32 mouse cellular contexts compared by ENCODE assay signal in genomic region chr19:10783168-10783567, GRCm38 (mm10). TPM values are rescaled to one million over a fixed set of nuclear protein-coding genes. Genes with fewer than 3 reads are reported as not detected.
A peak's percentile ranks its signal among the peaks of the same experiment; 100 is the strongest.
DNase-seq lines count a peak whose midpoint lies in the region; ATAC-seq and TF ChIP-seq lines count a peak whose summit lies in the region.
"Had no signal": no experiment of that assay in that cellular context is flagged by ENCODE, and none has a peak within 500 bp of the region (broad histone marks: within the 10 kb centered on the region; RNA-seq: fewer than 3 reads in every experiment).

No protein-coding gene starts in this region.

- no peak overlapping the region for H3K9ac ChIP-seq in hindbrain, embryonic 12.5 days
- no peak overlapping the region for H3K9ac ChIP-seq in intestine, postnatal 0 days (ENCODE audit: low read depth, low read length)
- H3K9ac ChIP-seq: forebrain, embryonic 13.5 days; heart, embryonic 15.5 days; liver, embryonic 13.5 days; neural tube, embryonic 12.5 days had no signal

- ATAC-seq in hindbrain, embryonic 12.5 days (ENCODE audit: low FRiP score), result no peak
- no peak for ATAC-seq in intestine, postnatal 0 days
- ATAC-seq: forebrain, embryonic 13.5 days; intestine, embryonic 16.5 days; lung, postnatal 0 days; midbrain, embryonic 16.5 days had no signal

- peak; percentile 17 for DNase-seq in cerebellum, adult 8-10 months
- DNase-seq in cerebellum, postnatal 36 days, result no peak
- DNase-seq in thymus, adult 2 months, result no peak
- DNase-seq in thymus, adult 18-20 months, result no peak
- DNase-seq in thymus, postnatal 10 days (ENCODE audit: low spot score in 2 of 2), result peak; percentile 44 to 47
- DNase-seq in left cerebral cortex, postnatal 10 days (ENCODE audit: extremely low spot score in 1 of 2, low spot score in 2 of 2), result no peak
- DNase-seq: adrenal gland, adult 8-10 months; cerebellum, adult 2 months; gastrocnemius, postnatal 14 days; heart, adult 11 months; kidney, adult 9 months; kidney, postnatal 10 days; layer of hippocampus, adult 9-11 months; liver, embryonic 13.5 days; lung, adult 18-20 months; lung, postnatal 4 days; right cerebral cortex, adult 18-20 months; spleen, adult 18-20 months had no signal

- 35% methylated on average over 4 of the region's 4 CpGs for WGBS in thymus, adult 2 months
- WGBS in hindbrain, embryonic 12.5 days, result 89% methylated on average over 4 of the region's 4 CpGs
- WGBS in intestine, postnatal 0 days, result 68% methylated on average over 4 of the region's 4 CpGs

- intact Hi-C loops in left cerebral cortex, postnatal 10 days (cut with DNase I), result no loop called here

- no peak overlapping the region for H3K4me2 ChIP-seq in hindbrain, embryonic 12.5 days (replicated peaks)
- H3K4me2 ChIP-seq in intestine, postnatal 0 days (replicated peaks; ENCODE audit: low read depth), result no peak overlapping the region
- H3K4me2 ChIP-seq: forebrain, embryonic 13.5 days; heart, embryonic 15.5 days; liver, embryonic 13.5 days; neural tube, embryonic 12.5 days had no signal

- TF ChIP-seq POLR2A in thymus, adult 2 months (IDR thresholded peaks at IDR 0.05; ENCODE audit: control insufficient read depth, extremely low read depth, insufficient read depth, low read length, poor library complexity), result no peak

- no peaks in the 10 kb centered on the region for H3K9me3 ChIP-seq in hindbrain, embryonic 12.5 days (replicated peaks)
- no peaks in the 10 kb centered on the region for H3K9me3 ChIP-seq in intestine, postnatal 0 days (ENCODE audit: control insufficient read depth)
- H3K9me3 ChIP-seq: forebrain, embryonic 13.5 days; heart, embryonic 10.5 days; heart, embryonic 15.5 days; liver, embryonic 13.5 days; neural tube, embryonic 12.5 days had no signal

- peak overlapping the region; percentile 90 for H3K27ac ChIP-seq in thymus, adult 2 months (ENCODE audit: control insufficient read depth, insufficient read depth, low read length)
- H3K27ac ChIP-seq in hindbrain, embryonic 12.5 days, result no peak overlapping the region
- no peak overlapping the region for H3K27ac ChIP-seq in intestine, postnatal 0 days (ENCODE audit: low read depth, low read length)
- H3K27ac ChIP-seq: forebrain, embryonic 13.5 days; heart, embryonic 10.5 days; hindbrain, postnatal 0 days; liver, embryonic 13.5 days; neural tube, embryonic 12.5 days had no signal

- H3K36me3 ChIP-seq in thymus, adult 2 months (ENCODE audit: control insufficient read depth, insufficient read depth, low read length), result no peaks in the 10 kb centered on the region
- H3K36me3 ChIP-seq in hindbrain, embryonic 12.5 days, result no peaks in the 10 kb centered on the region
- no peaks in the 10 kb centered on the region for H3K36me3 ChIP-seq in intestine, postnatal 0 days (ENCODE audit: control insufficient read depth, insufficient read depth)
- H3K36me3 ChIP-seq: heart, embryonic 10.5 days; heart, embryonic 15.5 days; liver, embryonic 13.5 days; neural tube, embryonic 12.5 days had no signal

- TF ChIP-seq CTCF in thymus, adult 2 months (IDR thresholded peaks at IDR 0.05; ENCODE audit: borderline replicate concordance, control insufficient read depth, extremely low read depth, insufficient read depth, low read length, poor library complexity), result no peak
- no peak for TF ChIP-seq CTCF in intestine, postnatal 0 days (IDR thresholded peaks at IDR 0.05; ENCODE audit: low read depth)

- H3K27me3 ChIP-seq in thymus, adult 2 months (ENCODE audit: control insufficient read depth, insufficient read depth, low read length), result no peaks in the 10 kb centered on the region
- H3K27me3 ChIP-seq in hindbrain, embryonic 12.5 days, result no peaks in the 10 kb centered on the region
- no peaks in the 10 kb centered on the region for H3K27me3 ChIP-seq in intestine, postnatal 0 days (replicated peaks; ENCODE audit: control insufficient read depth, insufficient read depth, low read length)
- H3K27me3 ChIP-seq: forebrain, embryonic 13.5 days; heart, embryonic 15.5 days; liver, embryonic 13.5 days; neural tube, embryonic 12.5 days had no signal

- no peak overlapping the region for H3K4me3 ChIP-seq in thymus, adult 2 months (ENCODE audit: control insufficient read depth, insufficient read depth, low read length)
- H3K4me3 ChIP-seq in hindbrain, embryonic 12.5 days, result no peak overlapping the region
- no peak overlapping the region for H3K4me3 ChIP-seq in intestine, postnatal 0 days (ENCODE audit: low read depth, low read length)
- H3K4me3 ChIP-seq: forebrain, embryonic 13.5 days; heart, embryonic 10.5 days; heart, embryonic 15.5 days; liver, embryonic 13.5 days; neural tube, embryonic 12.5 days had no signal

- peaks cover 72% of the 10 kb centered on the region for H3K4me1 ChIP-seq in thymus, adult 2 months (replicated peaks; ENCODE audit: control insufficient read depth, insufficient read depth, low read length)
- peaks cover 14% of the 10 kb centered on the region for H3K4me1 ChIP-seq in hindbrain, embryonic 12.5 days
- no peaks in the 10 kb centered on the region for H3K4me1 ChIP-seq in intestine, postnatal 0 days (replicated peaks; ENCODE audit: control insufficient read depth, insufficient read depth, low read length)
- H3K4me1 ChIP-seq: liver, embryonic 13.5 days had no signal

RNA-seq across cellular contexts. Expression of gene Cd5, which starts 44.4 kb away (rescaled TPM):
- polyA plus RNA-seq in thymus, adult 2 months (2012; rRNA removed), result 250 and 282 TPM in 2 replicates
- polyA plus RNA-seq in hindbrain, embryonic 12.5 days (2016; fragmentation: Nextera tagmentation; extraction: Ambion mirVana), result 0.17 and 0.31 TPM in 2 replicates
- 0.12 and 0.18 TPM in 2 replicates for polyA plus RNA-seq in intestine, postnatal 0 days (2015; fragmentation: Nextera tagmentation; extraction: Ambion mirVana)
- under 1 TPM in 1 of 2 experiments, not detected in 1; 0.30 TPM for total RNA-seq in left cerebral cortex, postnatal 10 days (2021)
- total RNA-seq: common myeloid progenitor, adult 5-6 weeks; gastrocnemius, postnatal 14 days; left cerebral cortex, postnatal 25 days had no signal
- polyA plus RNA-seq: forebrain, embryonic 13.5 days; hindbrain, embryonic 11.5 days; intestine, embryonic 16.5 days; liver, embryonic 13.5 days had no signal

RNA-seq across cellular contexts. Expression of gene Cd6, which starts 46.7 kb away (rescaled TPM):
- polyA plus RNA-seq in thymus, adult 2 months (2012; rRNA removed), result 317 and 321 TPM in 2 replicates
- polyA plus RNA-seq in hindbrain, embryonic 12.5 days (2016; fragmentation: Nextera tagmentation; extraction: Ambion mirVana), result not detected in 2 replicates
- polyA plus RNA-seq in intestine, postnatal 0 days (2015; fragmentation: Nextera tagmentation; extraction: Ambion mirVana), result 0.05 TPM in 1 of 2 replicates, not detected in the other
- under 1 TPM; 0.19 to 0.20 TPM for total RNA-seq in left cerebral cortex, postnatal 10 days (2021)
- total RNA-seq: gastrocnemius, postnatal 14 days; hindbrain, postnatal 0 days had no signal
- polyA plus RNA-seq: embryonic facial prominence, embryonic 14.5 days; forebrain, embryonic 13.5 days; heart, embryonic 10.5 days; heart, embryonic 15.5 days; hindbrain, embryonic 11.5 days; hindbrain, postnatal 0 days; lung, postnatal 0 days; midbrain, embryonic 16.5 days; neural tube, embryonic 12.5 days had no signal

RNA-seq across cellular contexts. Expression of gene Slc15a3, which starts 56.4 kb away (rescaled TPM):
- polyA plus RNA-seq in thymus, adult 2 months (2012; rRNA removed), result 26.1 and 29.7 TPM in 2 replicates
- polyA plus RNA-seq in hindbrain, embryonic 12.5 days (2016; fragmentation: Nextera tagmentation; extraction: Ambion mirVana), result 0.26 and 0.51 TPM in 2 replicates
- 0.93 and 0.94 TPM in 2 replicates for polyA plus RNA-seq in intestine, postnatal 0 days (2015; fragmentation: Nextera tagmentation; extraction: Ambion mirVana)
- 1 to 10 TPM; 1.1 to 1.6 TPM for total RNA-seq in left cerebral cortex, postnatal 10 days (2021)
- total RNA-seq: common myeloid progenitor, adult 5-6 weeks had no signal

Comparison
In these comparisons a context has a peak if more than half of its experiments do, and no peak if none do; other contexts are left out.
1. DNase-seq: peak in cerebellum, adult 8-10 months (single experiment) and thymus, postnatal 10 days (2 of 2); none in cerebellum, postnatal 36 days (0 of 2), thymus, adult 2 months (single experiment), thymus, adult 18-20 months (0 of 2) and left cerebral cortex, postnatal 10 days (0 of 2).
2. RNA of gene Cd5, which starts 44.4 kb away (polyA plus RNA-seq): 250 to 282 TPM in thymus, adult 2 months; 0.12 to 0.18 TPM in intestine, postnatal 0 days and 0.17 to 0.31 TPM in hindbrain, embryonic 12.5 days; every median in the first group is over 100 times any median in the second.
3. RNA of gene Cd6, which starts 46.7 kb away (polyA plus RNA-seq): 317 to 321 TPM in thymus, adult 2 months; 0.05 TPM in intestine, postnatal 0 days and not detected in hindbrain, embryonic 12.5 days; every median in the first group is over 100 times any median in the second.
4. RNA of gene Slc15a3, which starts 56.4 kb away (polyA plus RNA-seq): 26.1 to 29.7 TPM in thymus, adult 2 months; 0.93 to 0.94 TPM in intestine, postnatal 0 days and 0.26 to 0.51 TPM in hindbrain, embryonic 12.5 days; every median in the first group is over 10 times any median in the second.